Mouse (Mus musculus) cerebellum, postnatal 14 days (tissue): ENCODE measurements around the gene Eps8.

Source experiments
- DNase-seq, 2 experiments: peaks; one replicate each; pipeline ENCODE4 v3.0.0; 2021; ENCODE audit warnings: mixed read lengths in 2 of 2

Eps8 gene

DNA sequence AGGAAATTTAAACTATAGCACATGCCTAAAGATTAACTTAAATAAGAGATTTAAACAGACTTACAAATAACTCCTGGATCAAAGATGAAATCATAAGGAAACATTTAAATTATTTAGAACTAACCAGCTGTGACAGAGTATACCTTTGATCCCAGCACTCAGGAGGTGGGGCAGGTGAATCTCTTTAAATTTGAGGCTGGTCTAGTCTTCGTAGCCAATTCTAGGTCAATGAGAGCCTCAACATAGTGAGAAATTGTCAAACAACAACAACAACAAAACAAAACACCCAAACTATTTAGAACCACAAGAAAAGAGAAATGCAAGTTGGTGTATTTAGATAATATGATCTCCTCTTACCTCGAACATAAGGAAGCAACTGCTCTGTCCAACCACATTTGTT lies at the start of gene Eps8:
Gene Eps8, minus strand, starts transcription at position 101 of the 400 bp plus-strand sequence.
- no peak for DNase-seq

DNA sequence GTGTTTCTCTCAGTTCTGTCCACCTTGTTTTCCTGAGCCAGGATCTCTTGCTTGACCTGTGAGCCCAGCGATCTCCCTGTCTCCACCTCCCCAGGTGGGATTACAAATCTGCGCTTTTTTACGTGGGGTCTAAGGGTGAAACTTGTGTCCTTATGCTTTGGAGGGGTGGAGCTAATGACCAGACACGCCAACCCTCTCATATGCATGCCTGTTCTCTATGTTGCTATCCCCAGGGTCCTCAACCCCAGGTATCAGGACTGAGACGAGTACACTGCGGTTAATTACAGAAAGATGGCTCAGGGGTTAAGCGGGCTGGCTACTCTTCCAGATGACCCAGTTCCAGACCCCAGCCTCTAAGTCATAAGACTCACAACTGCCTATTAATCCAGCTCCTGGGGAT lies 48.8 kb upstream of the Eps8 start:
- no peak for DNase-seq

DNA sequence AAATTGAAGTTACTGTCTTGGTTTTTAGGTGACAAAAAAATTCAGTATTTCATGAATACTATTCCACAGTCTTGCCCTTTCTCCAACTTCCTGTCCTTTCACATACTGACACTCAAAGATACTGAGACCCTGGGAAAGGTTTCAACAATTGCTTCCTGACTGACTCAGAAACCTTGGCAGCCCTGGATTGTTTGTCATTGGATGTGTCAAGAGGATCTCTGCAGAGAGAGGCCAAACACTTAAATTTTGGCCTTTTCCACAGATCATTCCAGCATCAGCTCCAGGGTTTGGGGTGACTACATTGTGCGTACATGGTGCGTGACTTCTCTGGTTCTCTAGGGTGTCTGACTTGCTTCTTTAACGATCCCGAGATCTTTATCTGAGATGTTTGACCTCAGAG lies 48.2 kb upstream of the Eps8 start:
- DNase-seq, result no peak

DNA sequence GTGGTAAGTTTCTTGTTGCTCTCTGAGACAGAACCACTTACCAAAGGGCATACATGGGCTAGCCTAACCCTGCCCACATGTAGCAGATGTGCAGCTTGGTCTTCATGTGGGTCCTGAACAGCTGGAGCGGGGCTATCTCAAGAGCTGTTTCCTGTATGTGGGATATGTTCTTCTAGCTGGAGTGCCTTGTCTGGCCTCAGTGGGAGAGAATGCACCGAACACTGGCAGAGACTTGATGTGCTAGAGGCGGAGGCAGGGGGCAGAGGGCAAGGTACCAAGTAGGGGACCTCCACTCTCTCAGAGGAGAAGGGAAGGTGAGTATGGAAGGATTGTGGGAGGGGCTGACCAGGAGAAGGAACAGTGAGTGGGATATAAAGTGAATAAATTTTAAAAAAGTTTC lies 47.5 kb upstream of the Eps8 start:
- no peak for DNase-seq

DNA sequence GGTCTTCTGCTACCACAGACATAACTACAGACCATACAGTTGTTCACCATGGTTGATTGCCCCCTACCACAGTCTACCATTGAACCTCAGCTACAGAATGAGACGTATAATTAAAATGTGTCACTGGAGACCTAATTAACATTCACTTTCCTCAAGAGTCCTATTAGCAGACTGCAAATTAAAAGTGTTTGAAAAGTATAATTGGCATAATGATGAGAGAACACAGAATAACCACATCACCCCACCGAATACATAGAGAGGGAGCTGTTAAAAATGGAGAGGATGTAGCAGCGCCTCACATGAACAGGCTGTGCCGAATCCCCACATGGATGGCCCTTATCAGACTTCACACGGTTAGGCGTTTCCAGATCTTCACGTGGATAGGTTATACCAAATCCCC lies 44.8 kb upstream of the Eps8 start:
- DNase-seq, result no peak

DNA sequence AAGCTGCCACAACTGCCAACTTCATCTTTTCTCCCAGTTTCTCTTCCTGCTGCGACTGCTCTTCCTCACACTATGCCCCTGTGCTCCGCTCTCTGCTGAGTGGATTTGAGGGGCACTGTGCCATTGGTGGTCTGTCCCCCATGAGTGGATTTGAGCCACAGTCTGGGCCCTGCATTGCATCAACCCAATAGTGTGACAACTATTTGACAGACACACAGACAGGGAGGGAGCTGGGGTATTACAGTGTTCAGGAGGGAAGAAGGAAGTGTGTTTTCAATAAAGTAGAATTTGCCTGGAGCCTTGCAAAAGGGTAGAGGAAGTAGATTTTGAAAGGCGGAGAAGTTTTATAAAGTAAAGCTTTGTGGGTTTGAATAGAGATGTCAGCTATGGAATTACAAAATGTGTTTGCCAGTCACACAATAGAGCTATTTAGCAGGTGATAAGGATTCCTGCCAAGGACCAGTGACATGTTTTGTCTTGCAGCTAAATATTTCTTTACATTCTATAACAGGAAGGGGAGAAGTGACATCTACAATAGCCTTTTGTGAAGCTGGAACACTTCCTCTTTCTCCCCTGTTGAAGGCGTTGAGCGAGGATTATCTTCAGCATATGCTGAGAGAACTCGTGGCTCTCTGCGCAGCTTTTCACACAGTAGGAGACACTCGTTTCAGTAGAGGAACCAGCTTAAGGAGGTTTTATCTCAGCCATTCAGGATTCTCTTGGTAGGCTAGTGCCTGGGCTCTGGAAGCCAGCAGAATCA lies 41.9 kb upstream of the Eps8 start:
- DNase-seq, result no peak

DNA sequence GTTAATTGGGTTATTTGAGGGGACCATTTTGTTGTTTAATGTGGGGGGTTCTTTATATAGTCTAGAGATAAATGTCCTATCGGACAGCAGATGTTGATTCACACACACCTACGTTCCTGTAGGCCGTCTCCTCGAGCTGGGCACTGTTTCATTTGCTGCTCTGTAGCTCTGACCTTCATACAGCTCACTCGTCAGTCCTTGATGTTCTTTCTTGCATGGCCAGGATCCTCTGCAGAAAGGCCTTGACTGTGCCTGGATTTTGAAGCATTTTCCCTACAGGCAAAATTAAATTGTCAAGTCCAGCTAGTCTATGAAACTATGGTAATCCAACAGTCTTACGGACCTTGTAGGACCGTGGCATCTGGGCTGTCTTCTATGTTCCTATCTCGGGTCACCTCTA lies 40.4 kb upstream of the Eps8 start:
- no peak for DNase-seq

DNA sequence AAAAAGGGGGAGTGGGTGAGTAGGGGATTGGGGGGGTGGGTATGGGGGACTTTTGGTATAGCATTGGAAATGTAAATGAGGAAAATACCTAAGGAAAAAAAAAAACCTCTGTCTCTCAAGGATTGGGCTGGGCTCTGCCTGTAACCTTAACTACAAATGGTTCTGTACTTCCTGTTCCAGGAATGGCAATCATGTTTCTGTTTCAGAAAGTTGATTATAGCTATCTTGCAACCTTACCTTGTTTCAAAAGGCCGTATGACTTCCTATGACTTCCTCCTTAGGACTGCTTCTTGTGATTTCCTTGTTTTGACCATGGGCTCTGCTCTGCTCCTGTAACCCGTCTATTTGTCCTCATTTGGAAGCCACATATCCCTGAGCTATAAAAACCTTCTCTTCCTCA lies 39.6 kb upstream of the Eps8 start:
- no peak for DNase-seq

DNA sequence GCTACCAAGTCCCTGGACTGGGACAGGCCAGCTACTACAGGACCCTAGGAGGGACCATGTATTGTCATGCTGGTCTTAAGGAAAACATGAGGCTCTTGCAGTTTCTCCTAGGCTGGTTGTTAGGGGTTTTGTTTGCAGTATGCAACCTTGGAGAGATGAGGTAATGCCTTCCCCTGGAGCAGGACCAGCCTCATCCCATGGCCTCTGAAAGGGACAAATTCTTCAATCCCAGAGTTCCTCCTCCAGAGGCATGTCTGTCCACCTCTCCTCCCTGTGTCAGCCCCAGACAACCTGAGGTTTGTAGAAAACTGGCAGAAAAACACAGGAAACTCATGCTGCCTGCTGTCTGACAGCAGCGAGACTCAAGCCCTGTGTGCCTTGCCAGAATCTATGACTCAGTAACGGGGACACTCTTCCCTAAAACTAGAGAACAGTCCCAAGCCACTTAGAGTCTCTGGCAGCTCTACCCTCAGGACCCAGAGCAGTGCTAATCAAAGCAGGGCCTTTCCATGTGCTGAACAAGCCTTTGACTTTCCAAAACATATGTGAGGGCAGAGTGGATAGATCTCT lies 36.0 kb upstream of the Eps8 start:
- DNase-seq, result no peak

DNA sequence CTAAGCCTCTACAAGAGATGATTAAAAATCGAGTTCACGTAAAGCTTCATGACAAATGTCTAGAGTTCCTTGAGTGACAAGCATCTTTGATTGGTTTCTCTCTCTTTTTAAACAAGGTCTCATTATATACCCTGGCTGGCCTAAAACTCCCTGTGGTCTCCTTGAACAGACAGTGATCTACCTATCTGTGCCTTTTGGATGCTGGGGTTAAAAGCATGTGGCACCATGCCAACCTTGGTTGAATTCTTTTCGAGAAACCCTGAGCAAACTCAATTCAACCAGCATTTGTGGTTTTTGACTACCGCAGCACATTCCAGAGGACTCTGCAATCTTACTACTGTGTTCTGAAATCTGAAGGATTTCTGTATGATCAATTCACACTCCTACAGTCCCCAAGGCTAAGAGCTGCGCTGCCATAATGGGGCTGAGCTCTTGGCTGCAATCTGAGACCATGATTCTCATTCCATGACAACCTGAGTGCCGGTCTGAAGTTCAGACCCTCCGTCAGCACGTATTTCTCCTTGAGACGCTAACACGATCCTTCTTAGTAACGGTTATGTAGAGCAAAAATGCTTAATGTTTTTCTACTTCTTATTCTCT lies 33.9 kb upstream of the Eps8 start:
- no peak for DNase-seq

DNA sequence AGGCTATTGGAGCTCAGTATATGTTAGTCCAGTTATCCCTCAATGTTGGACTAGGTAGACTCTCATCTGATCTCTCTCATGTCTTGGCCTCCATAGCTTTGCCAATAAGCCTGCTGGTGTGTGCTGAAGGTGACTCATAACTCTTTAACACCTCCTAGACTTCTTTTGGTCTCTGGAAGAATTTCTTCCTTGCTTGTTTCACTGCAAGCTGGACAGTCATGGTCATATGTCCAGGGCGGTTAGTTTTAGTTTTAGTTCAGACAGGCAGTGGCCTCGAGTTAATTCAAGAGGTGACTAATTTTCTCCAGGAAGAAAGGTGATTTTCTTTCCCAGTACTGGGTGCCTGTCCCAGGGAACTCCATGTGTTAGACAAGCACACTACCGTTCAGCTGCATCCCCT lies 33.4 kb upstream of the Eps8 start:
- no peak for DNase-seq

DNA sequence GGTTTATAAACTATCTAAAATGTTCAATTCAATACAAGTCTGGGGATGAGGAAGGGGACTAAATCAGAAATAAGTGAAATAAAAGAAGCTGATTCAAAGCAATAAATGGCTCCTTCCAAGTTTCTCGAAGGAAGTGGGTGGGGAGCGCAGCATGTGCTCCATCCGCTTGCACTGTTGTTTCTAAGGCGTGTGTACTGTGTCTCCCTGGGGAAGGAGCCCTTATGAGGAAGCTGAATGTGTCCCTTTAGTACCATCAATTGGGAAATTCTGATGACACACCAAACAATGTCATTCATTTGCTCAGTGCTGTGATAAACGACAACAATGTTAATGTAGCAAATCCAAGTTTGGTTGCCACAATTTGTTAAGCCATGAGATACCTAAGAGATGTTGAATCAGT lies 33.0 kb upstream of the Eps8 start:
- DNase-seq, result no peak

DNA sequence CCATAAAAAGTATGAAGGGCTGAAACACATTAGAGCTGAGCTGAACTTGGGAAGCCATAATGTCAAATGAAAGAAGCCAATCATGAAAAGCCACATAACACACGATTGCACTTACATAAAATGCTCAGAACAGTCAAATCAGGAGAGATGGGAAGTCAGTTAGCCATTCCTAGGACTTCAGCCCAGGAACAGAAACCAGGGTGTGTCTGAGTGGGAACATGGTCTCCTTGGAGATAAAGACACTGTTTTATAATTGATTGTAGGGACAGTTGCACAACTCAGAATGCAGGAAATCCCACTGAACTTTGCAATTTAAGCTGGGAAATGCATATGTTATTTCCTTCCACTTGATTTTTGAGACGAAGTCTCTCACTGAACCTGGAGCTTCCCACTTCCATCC lies 28.0 kb upstream of the Eps8 start:
- DNase-seq, result no peak

DNA sequence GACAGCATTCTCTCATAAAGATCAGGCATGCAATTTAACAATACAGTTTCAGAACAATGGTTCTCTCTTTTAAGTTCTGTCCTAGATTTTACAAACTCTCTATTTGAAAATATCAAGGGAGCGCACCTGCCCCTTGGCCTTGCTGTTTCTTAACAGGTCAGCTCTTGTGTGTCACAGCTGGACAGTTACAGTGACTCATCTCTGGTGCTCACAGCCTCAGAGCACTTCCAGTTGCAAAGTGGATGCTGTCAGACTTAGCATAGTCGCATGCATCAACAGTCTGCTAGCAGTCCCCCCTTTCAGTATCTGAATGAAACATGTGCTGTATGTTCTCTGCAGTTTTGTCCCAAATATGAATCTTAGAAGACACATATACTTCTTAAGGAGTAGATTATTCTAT lies 26.3 kb upstream of the Eps8 start:
- no peak for DNase-seq

DNA sequence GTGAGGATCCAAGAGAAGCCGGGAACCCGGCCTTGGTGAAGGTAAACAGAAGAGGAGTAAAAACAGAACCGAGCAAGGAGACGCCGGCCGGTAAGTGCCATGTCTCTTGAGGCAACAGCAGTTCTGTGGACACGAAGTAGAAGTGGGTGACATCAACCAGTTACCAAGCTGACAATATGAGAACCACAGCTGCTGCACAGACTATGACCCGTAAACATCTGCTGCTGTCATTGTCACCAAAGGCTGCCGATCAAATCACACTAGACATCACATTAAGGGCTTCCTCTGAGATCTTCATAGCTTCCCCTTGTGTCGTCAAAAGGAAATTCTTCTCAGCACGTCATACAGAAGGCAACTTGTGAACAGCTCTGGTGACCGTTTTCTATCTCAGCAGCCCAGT lies 21.9 kb upstream of the Eps8 start:
- no peak for DNase-seq

DNA sequence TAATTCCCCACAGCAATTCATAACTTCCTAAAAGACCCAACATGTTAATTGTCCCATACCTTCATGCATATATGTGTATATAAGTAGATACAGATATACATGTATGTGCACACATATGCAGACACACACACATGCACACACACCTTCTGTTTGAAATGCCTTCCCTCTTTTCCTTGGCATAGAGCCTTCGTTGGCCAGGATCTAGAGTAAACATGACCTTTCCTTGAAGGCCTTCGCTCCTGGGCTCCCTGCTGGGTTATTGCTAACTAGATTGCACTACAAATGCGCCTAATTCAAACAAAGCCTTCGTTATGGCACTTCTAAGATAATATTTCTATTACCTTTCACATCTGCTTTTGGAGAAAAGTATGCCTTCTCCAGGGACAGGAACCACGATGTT lies 20.9 kb upstream of the Eps8 start:
- no peak for DNase-seq

DNA sequence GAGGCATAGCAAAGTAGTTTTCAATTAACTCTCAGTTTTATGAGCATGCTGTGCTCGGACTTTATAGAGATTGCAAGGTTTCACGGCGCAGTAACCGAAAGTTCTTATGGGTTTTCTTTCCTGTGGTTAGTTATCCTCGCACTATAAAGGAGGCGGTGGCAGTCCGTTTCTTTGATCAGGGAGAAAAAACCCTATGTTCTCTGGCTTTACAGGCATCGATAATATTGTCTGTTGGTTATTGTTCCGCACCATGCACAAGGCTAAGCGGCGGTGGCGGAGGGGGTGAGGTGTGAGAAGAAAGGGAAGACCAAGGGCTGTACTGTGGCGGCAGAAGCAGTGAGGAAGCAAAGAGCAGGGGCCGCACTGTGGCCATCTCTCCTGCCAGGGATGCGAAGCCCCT lies 18.6 kb upstream of the Eps8 start:
- no peak for DNase-seq

DNA sequence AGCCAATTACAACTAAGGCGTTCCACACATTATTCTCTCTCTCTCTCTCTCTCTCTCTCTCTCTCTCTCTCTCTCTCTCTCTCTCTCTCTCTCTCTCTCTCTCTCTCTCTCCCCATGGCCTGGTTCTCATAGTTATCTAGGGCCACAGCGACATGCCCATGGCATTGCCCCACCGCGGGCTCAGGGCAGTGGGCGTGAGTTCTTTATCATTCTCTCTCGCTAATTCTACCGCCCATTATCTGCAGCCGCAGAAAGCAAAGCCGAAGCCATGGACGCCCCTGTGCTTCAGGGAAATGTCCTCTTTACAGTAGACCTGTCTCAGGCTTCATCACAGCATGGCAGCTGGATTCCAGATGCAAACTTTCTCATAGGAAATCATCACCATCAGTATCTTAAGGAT lies 16.9 kb upstream of the Eps8 start:
- DNase-seq, result no peak

DNA sequence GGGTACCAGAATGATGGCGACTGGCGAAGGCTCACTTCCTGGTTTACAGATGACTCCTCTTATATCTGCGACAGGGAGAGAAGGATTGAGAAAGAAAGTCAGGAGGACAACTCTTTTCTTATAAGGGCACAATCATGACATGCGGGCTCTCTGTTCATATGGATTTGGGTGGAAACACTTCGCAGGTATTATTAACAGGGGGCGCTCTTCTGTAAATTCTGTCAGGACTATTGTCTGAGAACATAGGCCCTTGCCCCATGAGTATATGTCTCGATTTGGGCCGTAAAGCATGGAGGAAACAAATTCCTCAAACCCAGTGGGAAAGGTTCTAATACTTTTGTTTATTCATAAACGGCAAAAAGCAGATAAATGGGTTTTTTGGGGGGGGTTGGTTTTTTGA lies 16.1 kb upstream of the Eps8 start:
- no peak for DNase-seq

DNA sequence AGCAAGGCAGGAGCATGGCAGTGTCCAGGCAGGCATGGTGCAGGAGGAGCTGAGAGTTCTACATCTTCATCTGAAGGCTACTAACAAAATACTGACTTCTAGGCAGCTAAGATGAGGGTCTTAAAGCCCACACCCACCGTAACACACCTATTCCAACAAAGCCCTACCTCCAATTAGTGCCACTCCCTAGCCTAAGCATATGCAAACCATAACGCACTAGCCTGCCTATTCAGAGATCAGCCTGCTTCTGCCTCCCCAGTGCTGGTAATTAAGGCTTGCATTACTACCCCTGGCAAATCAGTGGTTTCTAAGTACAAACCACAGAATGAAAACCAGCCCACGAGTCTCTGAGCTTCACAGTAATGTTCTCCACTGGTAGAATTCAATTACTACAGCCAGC lies 15.2 kb upstream of the Eps8 start:
- DNase-seq, result no peak

DNA sequence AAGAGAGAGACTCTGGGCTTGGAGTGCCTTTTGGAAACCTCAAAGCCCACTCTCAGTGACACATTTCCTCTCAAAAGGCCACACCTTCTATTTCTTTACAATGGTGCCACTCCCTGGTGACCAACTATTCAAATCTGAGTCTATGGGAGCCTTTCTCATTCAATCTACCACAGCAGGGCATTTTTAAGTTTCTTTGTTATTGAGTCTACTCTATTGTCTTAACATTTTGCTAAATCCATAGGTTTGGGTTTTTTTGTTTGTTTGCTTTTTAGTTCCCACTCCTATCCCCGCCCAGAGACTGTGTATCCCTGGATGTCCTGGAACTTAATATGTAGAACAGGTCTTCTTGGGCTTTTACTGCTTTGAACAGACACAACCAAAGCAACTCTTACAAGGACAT lies 14.8 kb upstream of the Eps8 start:
- no peak for DNase-seq

DNA sequence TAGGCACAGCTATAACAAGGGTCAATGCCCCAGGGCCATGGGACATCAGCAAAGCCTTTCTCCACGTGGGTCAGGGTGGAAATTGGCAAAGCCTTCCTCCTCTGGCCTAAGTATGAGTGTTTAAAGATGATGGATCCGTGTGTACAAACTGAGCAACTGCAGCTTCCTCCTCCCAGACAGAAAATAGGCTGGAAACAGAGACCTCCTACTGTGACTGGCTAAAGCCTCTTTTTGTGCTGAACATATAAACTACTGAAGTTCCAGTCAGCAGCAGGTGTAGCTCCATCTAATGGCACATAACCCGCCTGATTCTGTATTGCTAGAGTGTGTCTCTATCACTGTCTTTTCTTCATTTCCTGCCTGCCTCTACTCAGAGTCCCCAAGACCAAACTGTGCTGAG lies 13.7 kb upstream of the Eps8 start:
- no peak for DNase-seq

DNA sequence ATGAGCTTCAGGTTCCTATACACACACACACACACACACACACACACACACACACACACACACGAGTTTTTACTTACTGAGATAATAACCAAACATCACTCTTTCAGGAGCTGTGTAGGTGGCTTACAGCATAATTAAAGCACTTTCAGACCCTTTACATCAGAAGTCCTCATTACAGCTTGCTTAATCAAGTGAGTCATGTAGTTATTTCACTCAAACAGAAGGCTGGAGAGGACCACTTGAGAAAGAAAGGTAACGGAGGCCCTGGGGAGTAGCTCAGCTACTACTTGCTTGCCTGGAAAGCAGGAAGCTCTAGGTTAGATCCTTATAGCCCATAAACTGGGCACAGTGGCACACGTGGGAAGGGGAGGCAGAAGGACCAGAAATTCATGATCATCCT lies 13.0 kb upstream of the Eps8 start:
- no peak for DNase-seq

DNA sequence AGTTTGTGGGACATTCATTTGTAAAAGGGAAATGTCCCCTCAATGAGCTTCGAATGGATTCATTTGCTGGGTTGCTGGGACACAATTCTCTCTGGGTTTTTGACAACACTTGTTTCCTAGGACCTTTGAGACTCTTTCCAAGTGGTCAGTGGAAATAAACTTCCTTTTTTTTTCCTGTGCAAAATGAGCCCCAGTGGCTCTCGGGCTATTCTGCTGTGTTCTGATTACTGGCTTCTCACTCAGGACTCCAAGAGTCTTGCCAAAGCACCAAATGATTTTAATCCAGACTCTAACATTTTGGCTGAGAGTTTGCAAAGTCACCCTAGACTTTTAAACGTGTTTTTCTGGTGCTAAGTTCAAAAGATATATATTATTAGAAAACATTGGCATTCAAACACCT lies 10.3 kb upstream of the Eps8 start:
- no peak for DNase-seq
